Mouse (Mus musculus) myocyte (in vitro differentiated cells): ENCODE measurements at regions not wholly inside any gene's neighbourhood (a gene's known extent, or its start where the extent isn't known, plus 50 kb on each side); places are given as distances from the start of the nearest gene placed in this dataset.

Experiments
- H3K27me3 ChIP-seq: one replicate; pipeline ENCODE4 v1.6.1; 2011; ENCODE audit not compliant: control insufficient read depth, insufficient read depth, insufficient read length
- H3K36me3 ChIP-seq: one replicate; pipeline ENCODE4 v1.6.1; 2011; ENCODE audit not compliant: control insufficient read depth, insufficient read depth
- H3K4me2 ChIP-seq: one replicate; pipeline ENCODE4 v1.6.1; 2011; ENCODE audit warnings: low read depth, control low read depth
- H3K4me3 ChIP-seq: one replicate; pipeline ENCODE4 v1.5.1; 2011; ENCODE audit warnings: mild to moderate bottlenecking, control low read depth, moderate library complexity
- H3K79me2 ChIP-seq: one replicate; pipeline ENCODE4 v1.6.1; 2011; ENCODE audit not compliant: control insufficient read depth, insufficient read depth
- H3ac ChIP-seq: one replicate; pipeline ENCODE4 v1.6.1; 2011; ENCODE audit not compliant: control insufficient read depth, insufficient read length
- CEBPB ChIP-seq: IDR thresholded peaks from 2 replicates; pipeline ENCODE4 v1.6.1; 2011; ENCODE audit warnings: mild to moderate bottlenecking, moderate library complexity; ENCODE audit not compliant: poor library complexity, insufficient read depth, severe bottlenecking
- E2F4 ChIP-seq: IDR thresholded peaks from one replicate; pipeline ENCODE4 v1.6.1; 2011; ENCODE audit warnings: mild to moderate bottlenecking, control low read depth, moderate library complexity; ENCODE audit not compliant: insufficient read depth
- MAX ChIP-seq: IDR thresholded peaks from one replicate; pipeline ENCODE4 v1.6.1; 2011; ENCODE audit warnings: low read depth, mild to moderate bottlenecking, control low read depth
- MYOD1 ChIP-seq, 3 experiments: IDR thresholded peaks; one replicate each; pipeline ENCODE4 v1.6.1; 2011; ENCODE audit warnings: control low read depth in 2 of 3, low read depth in 2 of 3, mild to moderate bottlenecking in 2 of 3, moderate library complexity in 1 of 3; ENCODE audit not compliant: insufficient read length in 2 of 3, control insufficient read depth in 1 of 3
- MYOG ChIP-seq, 3 experiments: IDR thresholded peaks; one replicate each; pipeline ENCODE4 v1.6.1; 2011; ENCODE audit warnings: control low read depth in 2 of 3, low read depth in 2 of 3, mild to moderate bottlenecking in 2 of 3; ENCODE audit not compliant: insufficient read length in 2 of 3, control insufficient read depth in 1 of 3, insufficient read depth in 1 of 3
- POLR2A ChIP-seq: IDR thresholded peaks from one replicate; pipeline ENCODE4 v1.6.1; 2011; ENCODE audit warnings: low read depth, mild to moderate bottlenecking, control low read depth, moderate library complexity; ENCODE audit not compliant: insufficient read length
- POLR2AphosphoS2 ChIP-seq: IDR thresholded peaks from one replicate; pipeline ENCODE4 v1.6.1; 2011; ENCODE audit warnings: low read depth, control low read depth; ENCODE audit not compliant: insufficient read length
- REST ChIP-seq: IDR thresholded peaks from one replicate; pipeline ENCODE4 v1.6.1; 2011; ENCODE audit warnings: mild to moderate bottlenecking, control low read depth, moderate library complexity; ENCODE audit not compliant: insufficient read depth, insufficient read length
- SRF ChIP-seq: IDR thresholded peaks from one replicate; pipeline ENCODE4 v1.6.1; 2011; ENCODE audit warnings: low read depth; ENCODE audit not compliant: control insufficient read depth, insufficient read length
- TCF12 ChIP-seq: IDR thresholded peaks from one replicate; pipeline ENCODE4 v1.6.1; 2011; ENCODE audit warnings: mild to moderate bottlenecking, control low read depth; ENCODE audit not compliant: poor library complexity, insufficient read depth, severe bottlenecking
- TCF3 ChIP-seq: IDR thresholded peaks from one replicate; pipeline ENCODE4 v1.6.1; 2011; ENCODE audit warnings: low read depth, control low read depth; ENCODE audit not compliant: insufficient read length
- USF1 ChIP-seq: IDR thresholded peaks from one replicate; pipeline ENCODE4 v1.6.1; 2011; ENCODE audit warnings: low read depth, mild to moderate bottlenecking, control low read depth, moderate library complexity

- no peaks in the 10 kb centered on the region for H3K79me2 ChIP-seq
- no peak overlapping the region for H3K4me3 ChIP-seq
- H3K27me3 ChIP-seq = no peaks in the 10 kb centered on the region
- H3K4me2 ChIP-seq = no peak overlapping the region
- no peak overlapping the region for H3ac ChIP-seq
- no peaks in the 10 kb centered on the region for H3K36me3 ChIP-seq
- TF ChIP-seq MAX = no peak
- TF ChIP-seq TCF3 = no peak
- TF ChIP-seq MYOG (IDR thresholded peaks at IDR 0.05; ENCODE audit: control insufficient read depth in 1 of 3, insufficient read depth in 1 of 3, insufficient read length in 2 of 3, low read depth in 2 of 3) = no peak
- no peak for TF ChIP-seq MYOD1 (IDR thresholded peaks at IDR 0.05; ENCODE audit: control insufficient read depth in 1 of 3, insufficient read length in 2 of 3, low read depth in 2 of 3)
- no peak for TF ChIP-seq CEBPB
- TF ChIP-seq SRF = no peak
- no peak for TF ChIP-seq POLR2AphosphoS2
Measured at GRCm38 (mm10) chr4:95348405-95349123, 208.7 kb upstream of the Fggy start.

DNA sequence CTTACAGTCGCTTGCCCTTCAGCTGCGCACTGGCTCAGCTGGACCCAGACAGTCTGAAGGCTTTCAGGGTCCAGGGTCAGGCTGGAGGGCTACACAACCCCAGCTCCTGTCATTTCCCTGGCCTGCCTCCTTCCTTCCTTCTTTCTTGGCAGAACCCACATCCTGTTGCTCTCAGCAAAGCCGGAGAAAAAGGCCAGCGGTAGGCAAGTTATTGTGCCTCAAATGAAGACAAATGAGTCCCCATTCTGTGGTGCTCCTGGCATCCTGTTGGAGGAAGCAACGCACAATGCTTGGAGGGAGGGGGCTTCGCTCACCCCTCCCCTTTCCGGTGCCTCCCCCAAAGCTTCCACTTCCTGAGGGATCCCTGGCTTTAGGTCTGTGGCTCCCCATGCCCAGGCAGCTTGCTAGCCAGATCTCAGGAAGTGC, 203.4 kb upstream of the Fggy start:
- H3K36me3 ChIP-seq = no peaks in the 10 kb centered on the region
- TF ChIP-seq CEBPB = no peak
- no peak for TF ChIP-seq POLR2A
- TF ChIP-seq TCF12 = no peak
- TF ChIP-seq MYOD1 (IDR thresholded peaks at IDR 0.05; ENCODE audit: control insufficient read depth in 1 of 3, insufficient read length in 2 of 3, low read depth in 2 of 3) = no peak
- no peak for TF ChIP-seq MAX
- no peak for TF ChIP-seq POLR2AphosphoS2
- TF ChIP-seq MYOG (IDR thresholded peaks at IDR 0.05; ENCODE audit: control insufficient read depth in 1 of 3, insufficient read depth in 1 of 3, insufficient read length in 2 of 3, low read depth in 2 of 3) = no peak
- H3K4me2 ChIP-seq = no peak overlapping the region
- H3K79me2 ChIP-seq = no peaks in the 10 kb centered on the region
- H3ac ChIP-seq = no peak overlapping the region
- no peaks in the 10 kb centered on the region for H3K27me3 ChIP-seq
- H3K4me3 ChIP-seq = no peak overlapping the region

GRCm38 (mm10) chr4:95358674-95359073, 198.6 kb upstream of the Fggy start:
- H3K4me3 ChIP-seq = no peak overlapping the region
- H3K27me3 ChIP-seq = no peaks in the 10 kb centered on the region
- no peaks in the 10 kb centered on the region for H3K79me2 ChIP-seq
- no peak for TF ChIP-seq REST
- TF ChIP-seq MYOD1 (IDR thresholded peaks at IDR 0.05; ENCODE audit: control insufficient read depth in 1 of 3, insufficient read length in 2 of 3, low read depth in 2 of 3) = no peak
- TF ChIP-seq POLR2A = no peak
- TF ChIP-seq POLR2AphosphoS2 = no peak
- TF ChIP-seq CEBPB = no peak
- no peak for TF ChIP-seq TCF3
- TF ChIP-seq USF1 = no peak
- no peak for TF ChIP-seq SRF
- TF ChIP-seq TCF12 = no peak
- TF ChIP-seq MAX = no peak
- no peak for TF ChIP-seq E2F4
- no peak for TF ChIP-seq MYOG (IDR thresholded peaks at IDR 0.05; ENCODE audit: control insufficient read depth in 1 of 3, insufficient read depth in 1 of 3, insufficient read length in 2 of 3, low read depth in 2 of 3)
- no peak overlapping the region for H3ac ChIP-seq
- no peak overlapping the region for H3K4me2 ChIP-seq
- H3K36me3 ChIP-seq = no peaks in the 10 kb centered on the region

DNA sequence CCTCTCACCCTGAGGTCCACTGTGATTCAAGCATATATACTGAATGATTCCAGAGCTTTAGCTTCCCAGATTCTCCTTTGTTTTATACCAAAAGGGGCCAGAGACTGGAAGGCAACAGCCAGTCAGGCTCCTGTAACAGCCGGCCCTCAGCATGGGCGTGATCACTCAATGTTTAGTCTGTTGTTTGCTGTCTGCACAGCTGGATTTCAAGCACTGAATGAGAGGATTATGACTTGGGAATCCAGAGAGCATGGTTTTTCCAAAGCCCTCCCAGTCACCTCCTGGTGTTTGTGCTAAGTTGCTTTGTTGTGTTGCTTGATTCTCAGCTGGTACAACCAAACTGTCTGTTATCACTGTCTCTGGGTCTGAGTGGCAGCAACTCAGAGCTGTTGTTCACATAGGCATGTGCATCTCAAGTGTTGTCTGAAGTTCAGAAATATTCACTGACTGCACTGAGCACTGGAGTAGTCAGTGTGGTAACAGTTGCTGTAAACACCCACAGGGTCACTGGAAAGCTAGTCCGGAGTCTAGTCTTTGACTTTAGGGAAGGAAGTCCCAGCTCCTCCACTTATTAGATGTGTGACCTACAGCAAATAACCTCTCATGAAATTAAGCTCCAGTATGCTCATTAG, 196.9 kb upstream of the Fggy start:
- no peak for TF ChIP-seq POLR2AphosphoS2
- no peak for TF ChIP-seq MAX
- no peak for TF ChIP-seq MYOG (IDR thresholded peaks at IDR 0.05; ENCODE audit: control insufficient read depth in 1 of 3, insufficient read depth in 1 of 3, insufficient read length in 2 of 3, low read depth in 2 of 3)
- TF ChIP-seq REST = no peak
- TF ChIP-seq TCF3 = no peak
- no peak for TF ChIP-seq SRF
- no peak for TF ChIP-seq E2F4
- TF ChIP-seq POLR2A = no peak
- TF ChIP-seq CEBPB = no peak
- TF ChIP-seq MYOD1 (IDR thresholded peaks at IDR 0.05; ENCODE audit: control insufficient read depth in 1 of 3, insufficient read length in 2 of 3, low read depth in 2 of 3) = no peak
- no peak for TF ChIP-seq USF1
- no peak for TF ChIP-seq TCF12

GRCm38 (mm10) chr4:95364376-95365082, 192.8 kb upstream of the Fggy start:
- Histone ChIP-seq H3K4me2 (no peak overlapping the region), H3K79me2 (no peaks in the 10 kb centered on the region), H3K36me3 (no peaks in the 10 kb centered on the region), H3K4me3 (no peak overlapping the region), H3K27me3 (no peaks in the 10 kb centered on the region), H3ac (no peak overlapping the region)
- TF ChIP-seq POLR2AphosphoS2 (no peak), CEBPB (no peak), E2F4 (no peak), REST (no peak), MYOG (IDR thresholded peaks at IDR 0.05; ENCODE audit: control insufficient read depth in 1 of 3, insufficient read depth in 1 of 3, insufficient read length in 2 of 3, low read depth in 2 of 3) (no peak), SRF (no peak), TCF12 (no peak), TCF3 (no peak), MYOD1 (IDR thresholded peaks at IDR 0.05; ENCODE audit: control insufficient read depth in 1 of 3, insufficient read length in 2 of 3, low read depth in 2 of 3) (no peak), USF1 (no peak), MAX (no peak), POLR2A (no peak)

More for the DNA sequence above, 196.9 kb upstream of the Fggy start:
- Histone ChIP-seq H3K79me2 (no peaks in the 10 kb centered on the region), H3K4me3 (no peak overlapping the region), H3K36me3 (no peaks in the 10 kb centered on the region), H3ac (no peak overlapping the region), H3K27me3 (no peaks in the 10 kb centered on the region), H3K4me2 (no peak overlapping the region)
